Mouse (Mus musculus) liver, embryonic 16.5 days (tissue): ENCODE measurements around the gene Pten. TPM values are rescaled to one million over a fixed set of nuclear protein-coding genes. Genes with fewer than 3 reads are reported as not detected.
A peak's percentile ranks its signal among the peaks of the same experiment; 100 is the strongest.
"Not testable (repeated sequence)": the region's sequence is repeated elsewhere in the genome, so short reads cannot be mapped to it uniquely, and the experiment has no call there.

Source experiments
- ATAC-seq: fragments of 200-750 bp; cut with Nextera tagmentation; 2 replicates; pipeline ENCODE4 v1.8.0; 2017; ENCODE audit warnings: low read depth, mild to moderate bottlenecking, moderate number of reproducible peaks, moderate library complexity
- H3K27ac ChIP-seq: fragments of 300-500 bp; sonication (generic); 2 replicates; pipeline ENCODE4 v1.5.1; 2014; ENCODE audit warnings: mild to moderate bottlenecking, low read length
- H3K27me3 ChIP-seq: fragments of 300-500 bp; sonication (generic); 2 replicates; pipeline ENCODE4 v1.6.1; 2014; ENCODE audit warnings: low read depth, low read length, mixed read lengths; ENCODE audit not compliant: control insufficient read depth, insufficient read depth
- H3K36me3 ChIP-seq: fragments of 300-500 bp; sonication (generic); 2 replicates; pipeline ENCODE4 v1.6.1; 2014; ENCODE audit warnings: mild to moderate bottlenecking; ENCODE audit not compliant: control insufficient read depth, insufficient read depth
- H3K4me1 ChIP-seq: fragments of 300-500 bp; sonication (generic); 2 replicates; pipeline ENCODE4 v1.6.1; 2014; ENCODE audit warnings: low read depth, low read length, mixed read lengths; ENCODE audit not compliant: control insufficient read depth
- H3K4me2 ChIP-seq: fragments of 300-500 bp; sonication (generic); 2 replicates; pipeline ENCODE4 v1.6.1; 2014; ENCODE audit warnings: low read depth, low read length, mixed read lengths
- H3K4me3 ChIP-seq: fragments of 300-500 bp; sonication (generic); 2 replicates; pipeline ENCODE4 v1.5.1; 2014; ENCODE audit warnings: low read depth, mild to moderate bottlenecking, low read length
- H3K9ac ChIP-seq: fragments of 300-500 bp; sonication (generic); 2 replicates; pipeline ENCODE4 v1.6.1; 2014; ENCODE audit warnings: low read depth, low read length
- H3K9me3 ChIP-seq: fragments of 300-500 bp; sonication (generic); replicated peaks from 2 replicates; pipeline ENCODE4 v1.6.1; 2016; ENCODE audit warnings: low read length; ENCODE audit not compliant: control insufficient read depth
- WGBS: fragments of 180-500 bp; shearing (Covaris S2); extraction: QIAGEN DNeasy Blood & Tissue Kit; methylation state at CpG from one replicate; pipeline ENCODE4 v1.1.7; 2014; ENCODE audit not compliant: insufficient replicate concordance; 5-methylcytosine and 5-hydroxymethylcytosine counted together
- polyA plus RNA-seq: library from polyadenylated mRNA; unstranded; fragments of >200 nt; fragmentation: Nextera tagmentation; extraction: Ambion mirVana; gene quantifications from 2 replicates; pipeline ENCODE4 v1.2.1, GENCODE M21; 2015

Pten gene
- polyA plus RNA-seq, 1 experiment from 2014 or later = 2.2 TPM

DNA sequence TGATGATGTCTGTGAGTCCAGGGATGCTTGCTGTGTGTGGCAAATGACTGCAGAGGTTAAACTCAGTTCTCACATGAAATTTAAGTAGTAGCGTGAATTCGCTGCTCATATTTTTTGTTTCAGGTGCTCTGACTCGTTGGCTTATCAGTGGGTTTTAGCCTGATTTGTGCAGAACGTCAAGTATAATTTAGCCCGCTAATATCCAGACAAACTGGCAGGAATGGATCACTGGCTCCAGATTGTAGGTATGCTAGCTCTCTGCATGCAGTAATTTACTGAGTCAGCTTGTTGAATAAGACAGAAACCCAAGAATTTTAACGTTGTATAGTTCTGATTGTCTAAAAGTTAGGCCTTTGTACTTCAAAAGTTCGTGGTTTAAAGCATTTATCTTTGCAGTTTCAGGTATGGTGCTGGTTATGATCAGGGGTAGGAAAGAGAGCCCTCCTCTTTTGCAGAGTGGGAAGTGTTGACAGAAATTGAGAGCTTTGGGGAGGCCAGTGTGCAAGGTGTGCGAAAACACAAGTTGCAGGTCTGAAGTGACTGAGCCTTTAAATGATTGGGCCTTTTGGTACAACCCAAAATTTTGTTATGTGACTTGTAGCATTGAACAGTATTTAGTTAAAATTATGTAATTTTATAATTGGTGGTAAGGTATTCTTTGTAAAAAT is 2.2 kb downstream of the Pten start:
- Histone ChIP-seq H3K4me1 (peaks cover 17% of the 10 kb centered on the region), H3K4me2 (peak overlapping the region; percentile 100), H3K27me3 (peaks cover under 1% of the 10 kb centered on the region; the same call in 1 of the 2 replicates), H3K36me3 (no peaks in the 10 kb centered on the region), H3K27ac (no peak overlapping the region), H3K9me3 (no peaks in the 10 kb centered on the region), H3K4me3 (peak overlapping the region; percentile 98), H3K9ac (no peak overlapping the region)
- no peak for ATAC-seq
- WGBS = 7% methylated on average over 8 of the region's 8 CpGs

DNA sequence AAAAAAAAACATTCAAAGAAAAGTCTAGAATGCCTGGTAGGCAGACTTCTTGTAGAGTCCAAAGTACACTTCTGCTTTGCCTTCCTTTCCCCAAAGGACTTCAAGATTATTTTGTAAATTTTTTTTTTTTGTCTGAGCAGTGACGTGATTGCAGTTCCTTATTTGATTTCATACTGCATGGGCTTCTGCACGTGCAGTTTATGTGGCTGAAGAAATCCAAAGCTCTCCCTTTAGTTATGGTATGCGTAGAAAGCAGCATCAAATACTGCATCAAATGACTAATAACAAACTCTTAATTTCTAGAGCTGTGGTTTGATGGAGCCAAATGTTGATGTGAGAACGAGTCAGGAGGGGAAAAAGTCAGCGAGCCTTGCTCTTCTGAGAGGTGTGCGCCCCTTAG is 3.2 kb downstream of the Pten start:
- Histone ChIP-seq H3K9me3 (no peaks in the 10 kb centered on the region), H3K27ac (no peak overlapping the region), H3K4me2 (peak overlapping the region; percentile 43), H3K27me3 (no peaks in the 10 kb centered on the region), H3K36me3 (no peaks in the 10 kb centered on the region), H3K4me3 (no peak overlapping the region), H3K4me1 (peaks cover 10% of the 10 kb centered on the region), H3K9ac (no peak overlapping the region)
- WGBS = 31% methylated on average over 6 of the region's 6 CpGs
- no peak for ATAC-seq

DNA sequence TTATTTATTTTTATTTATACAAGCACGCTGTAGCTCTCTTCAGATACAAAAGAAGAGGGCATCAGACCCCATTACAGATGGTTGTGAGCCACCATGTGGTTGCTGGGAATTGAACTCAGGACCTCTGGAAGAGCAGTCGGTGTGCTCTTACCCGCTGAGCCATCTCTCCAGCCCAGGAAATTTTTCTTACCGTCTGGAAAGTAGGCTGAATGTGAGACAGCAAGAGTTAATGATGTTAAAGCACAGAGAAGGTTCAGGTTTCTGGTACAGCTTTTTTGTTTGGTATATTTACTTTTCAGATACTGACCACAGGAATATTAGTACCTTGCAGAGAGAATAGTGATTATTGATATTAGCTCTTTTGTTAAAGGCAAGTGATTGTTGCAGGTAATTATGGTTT is 3.9 kb downstream of the Pten start:
- no peak overlapping the region for H3K9ac ChIP-seq
- no peak for ATAC-seq

DNA sequence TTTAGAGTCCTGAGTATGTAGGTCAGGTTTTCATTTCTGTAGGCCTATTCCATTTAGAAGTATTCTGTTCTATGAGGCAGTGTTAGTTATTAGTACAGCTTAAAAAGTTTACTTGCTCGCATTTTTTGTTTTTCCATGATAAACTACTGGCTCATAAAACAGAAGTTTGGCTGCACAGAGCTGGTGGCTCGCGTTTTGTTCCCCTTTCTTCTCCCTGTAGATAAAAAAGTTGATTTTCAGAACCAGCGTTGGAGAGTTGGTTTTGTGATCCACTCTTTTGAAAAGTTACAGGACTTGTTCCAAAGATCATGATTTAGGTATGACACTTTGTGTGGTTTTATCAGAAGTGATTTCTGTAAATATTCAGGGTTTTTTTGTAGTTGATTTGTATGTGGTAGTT is 5.2 kb downstream of the Pten start:
- Histone ChIP-seq H3K4me2 (no peak overlapping the region), H3K36me3 (no peaks in the 10 kb centered on the region), H3K4me1 (peaks cover 6% of the 10 kb centered on the region), H3K27me3 (no peaks in the 10 kb centered on the region), H3K4me3 (no peak overlapping the region), H3K27ac (no peak overlapping the region), H3K9me3 (no peaks in the 10 kb centered on the region), H3K9ac (no peak overlapping the region)
- no peak for ATAC-seq
- 32% methylated on average over 4 of the region's 4 CpGs for WGBS

More for the DNA sequence above, 3.9 kb downstream of the Pten start:
- peaks cover 6% of the 10 kb centered on the region for H3K4me1 ChIP-seq
- H3K36me3 ChIP-seq = no peaks in the 10 kb centered on the region
- H3K9me3 ChIP-seq = no peaks in the 10 kb centered on the region
- whole genome bisulfite sequencing = 68% methylated on average over 4 of the region's 4 CpGs
- no peak overlapping the region for H3K27ac ChIP-seq
- H3K4me2 ChIP-seq = no peak overlapping the region
- H3K4me3 ChIP-seq = no peak overlapping the region
- no peaks in the 10 kb centered on the region for H3K27me3 ChIP-seq

DNA sequence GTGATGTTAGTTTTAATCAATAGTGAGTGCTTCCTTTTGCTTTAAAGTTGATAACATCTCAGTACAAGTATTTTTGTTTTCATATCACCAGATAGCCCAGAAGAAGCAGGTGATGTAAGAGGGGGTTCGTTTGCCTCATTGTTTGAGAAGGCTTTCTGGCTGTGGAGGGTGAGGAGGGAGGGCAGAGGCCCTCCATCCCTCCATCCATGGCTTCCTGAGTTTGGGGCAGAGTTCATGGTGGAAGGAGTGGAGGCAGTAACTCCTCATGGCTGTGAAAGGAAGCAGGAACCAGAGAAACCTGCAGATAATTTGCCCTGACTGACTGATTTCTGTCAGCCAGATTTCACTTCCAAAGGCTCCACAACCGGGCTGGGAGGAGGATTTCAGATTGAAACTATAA is 21.1 kb downstream of the Pten start:
- Histone ChIP-seq H3K4me2 (no peak overlapping the region), H3K9ac (no peak overlapping the region), H3K27ac (no peak overlapping the region), H3K9me3 (no peaks in the 10 kb centered on the region), H3K4me1 (peaks cover 6% of the 10 kb centered on the region), H3K4me3 (no peak overlapping the region), H3K36me3 (no peaks in the 10 kb centered on the region), H3K27me3 (no peaks in the 10 kb centered on the region)
- 12% methylated on average over 2 of the region's 2 CpGs for WGBS
- ATAC-seq = no peak

DNA sequence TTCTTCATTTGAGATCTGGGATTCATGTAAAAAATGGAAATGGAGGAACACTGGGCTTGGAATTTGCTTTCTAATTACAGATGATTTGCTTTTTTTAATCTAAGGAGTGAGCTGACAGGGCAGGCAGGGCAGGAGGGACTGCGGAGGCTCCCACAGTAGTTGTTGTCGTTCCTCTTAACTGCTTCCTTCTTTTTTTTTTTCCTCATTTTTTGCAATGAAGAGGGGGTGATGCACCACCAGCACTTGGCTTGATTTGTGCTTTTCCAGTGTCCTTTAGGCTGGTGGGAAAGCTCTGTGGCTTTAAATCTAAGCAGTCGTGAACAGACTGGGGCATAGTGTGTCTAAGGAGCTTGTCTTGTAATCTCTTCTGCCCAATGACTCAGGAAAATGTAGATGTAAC is 21.8 kb downstream of the Pten start:
- H3K9me3 ChIP-seq = no peaks in the 10 kb centered on the region
- H3K36me3 ChIP-seq = no peaks in the 10 kb centered on the region
- no peak overlapping the region for H3K4me2 ChIP-seq
- H3K27ac ChIP-seq = no peak overlapping the region
- ATAC-seq = no peak
- no peaks in the 10 kb centered on the region for H3K27me3 ChIP-seq
- 37% methylated on average over 3 of the region's 3 CpGs for WGBS
- no peak overlapping the region for H3K4me3 ChIP-seq
- no peak overlapping the region for H3K9ac ChIP-seq
- H3K4me1 ChIP-seq = peaks cover 6% of the 10 kb centered on the region

DNA sequence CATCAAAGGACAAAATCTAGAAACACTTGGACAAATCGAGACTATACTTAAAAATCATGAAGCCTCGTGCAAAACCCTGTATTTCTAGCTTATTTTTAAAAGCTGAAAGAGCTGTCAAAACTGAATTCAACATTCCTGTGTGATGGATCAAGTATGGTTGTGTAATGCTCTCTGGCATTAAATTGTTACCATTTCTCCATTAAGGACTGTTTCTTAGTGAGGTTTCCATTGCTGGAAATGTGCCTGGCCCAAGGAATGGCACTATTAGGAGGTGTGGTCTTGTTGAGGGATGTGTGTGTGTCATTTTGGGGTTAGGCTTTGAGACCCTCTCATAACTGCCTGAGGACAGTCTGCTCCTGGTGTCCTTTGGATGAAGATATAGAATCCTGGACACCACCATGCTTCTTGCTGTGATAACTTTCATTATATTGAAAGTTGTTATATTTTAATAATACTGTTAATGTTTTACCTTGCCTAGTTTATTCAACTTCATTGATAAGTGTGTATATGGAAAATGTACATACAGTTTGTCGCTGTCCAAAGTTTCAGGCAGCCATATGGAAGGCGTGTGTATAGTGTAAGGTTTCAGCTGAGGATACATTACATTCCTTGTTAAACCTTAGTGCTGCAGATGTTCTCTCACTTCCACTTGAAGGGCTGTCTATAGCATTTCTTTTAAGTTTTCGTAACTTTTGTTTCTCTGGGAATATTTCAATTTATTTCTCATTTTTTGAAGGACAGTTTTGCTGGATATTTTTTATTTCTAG is 24.2 kb downstream of the Pten start:
- ATAC-seq = no peak
- no peak overlapping the region for H3K9ac ChIP-seq
- H3K4me1 ChIP-seq = peaks cover 6% of the 10 kb centered on the region
- no peaks in the 10 kb centered on the region for H3K27me3 ChIP-seq
- H3K4me2 ChIP-seq = no peak overlapping the region
- H3K36me3 ChIP-seq = no peaks in the 10 kb centered on the region
- no peaks in the 10 kb centered on the region for H3K9me3 ChIP-seq
- 72% methylated on average over 5 of the region's 5 CpGs for WGBS
- H3K4me3 ChIP-seq = no peak overlapping the region
- no peak overlapping the region for H3K27ac ChIP-seq

DNA sequence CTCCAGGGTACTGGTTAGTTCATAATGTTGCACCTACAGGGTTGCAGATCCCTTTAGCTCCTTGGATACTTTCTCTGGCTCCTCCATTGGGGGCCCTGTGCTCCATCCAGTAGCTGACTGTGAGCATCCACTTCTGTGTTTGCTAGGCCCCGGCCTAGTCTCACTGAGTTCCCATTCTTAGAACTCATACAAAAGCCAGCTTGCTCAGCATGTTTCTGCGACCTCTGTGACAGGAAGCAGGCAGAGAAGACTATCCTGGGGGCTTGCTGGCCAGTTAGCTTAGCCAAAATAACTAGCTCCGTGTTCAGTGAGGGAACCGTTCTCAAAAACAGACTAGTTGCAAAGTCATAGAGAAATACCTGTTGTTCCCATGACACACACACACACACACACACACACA is 30.1 kb downstream of the Pten start:
- not testable (repeated sequence) for ATAC-seq, H3K27ac ChIP-seq, H3K4me2 ChIP-seq, H3K4me1 ChIP-seq, H3K27me3 ChIP-seq, H3K9me3 ChIP-seq, H3K9ac ChIP-seq, H3K36me3 ChIP-seq, H3K4me3 ChIP-seq
- 22% methylated on average over 4 of the region's 4 CpGs for WGBS

DNA sequence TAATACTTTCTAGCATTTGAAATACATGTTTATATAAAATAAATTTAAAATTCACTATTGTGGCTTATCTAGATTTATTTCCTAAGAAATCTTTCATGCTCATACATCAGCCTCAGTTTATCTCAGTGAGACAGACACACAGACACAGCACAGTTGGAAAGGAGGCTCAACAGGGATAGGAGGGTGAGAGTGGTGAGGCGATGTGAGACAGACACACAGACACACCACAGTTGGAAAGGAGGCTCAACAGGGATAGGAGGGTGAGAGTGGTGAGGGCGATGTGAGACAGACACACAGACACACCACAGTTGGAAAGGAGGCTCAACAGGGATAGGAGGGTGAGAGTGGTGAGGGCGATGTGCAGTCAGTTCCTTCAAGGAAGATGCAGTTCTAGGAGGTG is 30.7 kb downstream of the Pten start:
- H3K27ac ChIP-seq, ATAC-seq, H3K27me3 ChIP-seq, H3K36me3 ChIP-seq, H3K4me2 ChIP-seq, H3K4me1 ChIP-seq, H3K9ac ChIP-seq, H3K9me3 ChIP-seq, H3K4me3 ChIP-seq: not testable (repeated sequence)
- WGBS = 42% methylated on average over 3 of the region's 3 CpGs
